Mouse (Mus musculus): ENCODE measurements around the gene Lpgat1. TPM values are rescaled to one million over a fixed set of nuclear protein-coding genes. Genes with fewer than 3 reads are reported as not detected.

Lpgat1 gene
- polyA plus RNA-seq, 1 experiment from 2014 or later = 32.2 TPM

- WGBS = 86% methylated on average over 13 of the region's 13 CpGs
Observed at GRCm38 (mm10) chr1:191812949-191813691, 95.5 kb downstream of the Lpgat1 start.

GRCm38 (mm10) chr1:191814240-191814639 lies 96.6 kb downstream of the Lpgat1 start:
- WGBS = 86% methylated on average over 4 of the region's 4 CpGs
- Histone ChIP-seq H3K9ac (replicated peaks) (no peak overlapping the region), H3K9me3 (no peaks in the 10 kb centered on the region), H3K27me3 (no peaks in the 10 kb centered on the region), H3K36me3 (no peaks in the 10 kb centered on the region), H3K4me1 (peaks cover 5% of the 10 kb centered on the region), H3K4me2 (replicated peaks) (no peak overlapping the region), H3K4me3 (no peak overlapping the region), H3K27ac (replicated peaks) (no peak overlapping the region)
- ATAC-seq (replicated peaks) = no peak

More at GRCm38 (mm10) chr1:191812949-191813691, 95.5 kb downstream of the Lpgat1 start:
- Histone ChIP-seq H3K9me3 (no peaks in the 10 kb centered on the region), H3K36me3 (no peaks in the 10 kb centered on the region), H3K9ac (replicated peaks) (no peak overlapping the region), H3K27me3 (no peaks in the 10 kb centered on the region), H3K4me2 (replicated peaks) (no peak overlapping the region), H3K27ac (replicated peaks) (no peak overlapping the region), H3K4me1 (peaks cover 14% of the 10 kb centered on the region), H3K4me3 (no peak overlapping the region)
- ATAC-seq (replicated peaks) = no peak

GRCm38 (mm10) chr1:191814935-191815334 lies 97.3 kb downstream of the Lpgat1 start:
- Histone ChIP-seq H3K9me3 (no peaks in the 10 kb centered on the region), H3K4me3 (no peak overlapping the region), H3K36me3 (no peaks in the 10 kb centered on the region), H3K9ac (replicated peaks) (no peak overlapping the region), H3K4me1 (peaks cover 3% of the 10 kb centered on the region; the same call in 1 of the 2 replicates), H3K27me3 (no peaks in the 10 kb centered on the region), H3K27ac (replicated peaks) (no peak overlapping the region), H3K4me2 (replicated peaks) (no peak overlapping the region)
- 68% methylated on average over 5 of the region's 5 CpGs for WGBS
- ATAC-seq (replicated peaks) = no peak

- ATAC-seq (replicated peaks) = no peak
- Histone ChIP-seq H3K36me3 (no peaks in the 10 kb centered on the region), H3K9ac (replicated peaks) (no peak overlapping the region), H3K9me3 (no peaks in the 10 kb centered on the region), H3K27ac (replicated peaks) (0 out of 2 replicates have a peak overlapping the region, but pooled peaks have one; percentile 5), H3K4me1 (peaks cover 7% of the 10 kb centered on the region), H3K4me3 (no peak overlapping the region), H3K4me2 (replicated peaks) (no peak overlapping the region), H3K27me3 (no peaks in the 10 kb centered on the region)
- 60% methylated on average over 3 of the region's 3 CpGs for WGBS
Observed at GRCm38 (mm10) chr1:191816596-191816995, 99.0 kb downstream of the Lpgat1 start.

GRCm38 (mm10) chr1:191817418-191818144 lies 99.9 kb downstream of the Lpgat1 start:
- peak; percentile 55 for ATAC-seq (replicated peaks)
- Histone ChIP-seq H3K36me3 (no peaks in the 10 kb centered on the region), H3K4me2 (replicated peaks) (no peak overlapping the region), H3K9me3 (no peaks in the 10 kb centered on the region), H3K4me3 (no peak overlapping the region), H3K4me1 (peaks cover 15% of the 10 kb centered on the region), H3K27me3 (no peaks in the 10 kb centered on the region), H3K27ac (replicated peaks) (0 out of 2 replicates have a peak overlapping the region, but pooled peaks have one; percentile 3), H3K9ac (replicated peaks) (no peak overlapping the region)
- WGBS = 38% methylated on average over 19 of the region's 19 CpGs

- Histone ChIP-seq H3K9me3 (no peaks in the 10 kb centered on the region), H3K4me2 (replicated peaks) (no peak overlapping the region), H3K4me1 (peaks cover 15% of the 10 kb centered on the region), H3K4me3 (no peak overlapping the region), H3K27ac (replicated peaks) (no peak overlapping the region), H3K27me3 (no peaks in the 10 kb centered on the region), H3K9ac (replicated peaks) (no peak overlapping the region), H3K36me3 (no peaks in the 10 kb centered on the region)
- 41% methylated on average over 6 of the region's 6 CpGs for WGBS
- ATAC-seq (replicated peaks) = peak; percentile 3; the same call in 1 of the 2 replicates
Observed at GRCm38 (mm10) chr1:191818145-191818631, 100.6 kb downstream of the Lpgat1 start.

GRCm38 (mm10) chr1:191819026-191819425 lies 101.4 kb downstream of the Lpgat1 start:
- ATAC-seq (replicated peaks) = no peak
- no peak overlapping the region for H3K4me2 ChIP-seq (replicated peaks)
- H3K27ac ChIP-seq (replicated peaks) = no peak overlapping the region
- H3K4me3 ChIP-seq = no peak overlapping the region
- H3K36me3 ChIP-seq = no peaks in the 10 kb centered on the region
- no peaks in the 10 kb centered on the region for H3K9me3 ChIP-seq
- H3K27me3 ChIP-seq = no peaks in the 10 kb centered on the region
- no peak overlapping the region for H3K9ac ChIP-seq (replicated peaks)
- peaks cover 15% of the 10 kb centered on the region for H3K4me1 ChIP-seq

GRCm38 (mm10) chr1:191820951-191821325 lies 103.3 kb downstream of the Lpgat1 start:
- H3K4me3 ChIP-seq = peak overlapping the region; percentile 60
- peak overlapping the region; percentile 30; the same call in 1 of the 2 replicates for H3K9ac ChIP-seq (replicated peaks)
- H3K27me3 ChIP-seq = no peaks in the 10 kb centered on the region
- H3K4me2 ChIP-seq (replicated peaks) = peak overlapping the region; percentile 64
- WGBS = 2% methylated on average over 15 of the region's 15 CpGs
- H3K36me3 ChIP-seq = no peaks in the 10 kb centered on the region; the same call in 1 of the 2 replicates
- peak; percentile 51 for ATAC-seq (replicated peaks)
- no peak overlapping the region for H3K27ac ChIP-seq (replicated peaks)
- no peaks in the 10 kb centered on the region for H3K9me3 ChIP-seq
- H3K4me1 ChIP-seq = peaks cover 15% of the 10 kb centered on the region

GRCm38 (mm10) chr1:191821326-191822091 lies 103.9 kb downstream of the Lpgat1 start, which contains the start of gene Nek2:
TSS of gene Nek2 (plus strand) at chr1:191821444.
- Histone ChIP-seq H3K9me3 (no peaks in the 10 kb centered on the region), H3K9ac (replicated peaks) (peak within 1 kb of the TSS; percentile 47), H3K27me3 (no peaks in the 10 kb centered on the region), H3K4me2 (replicated peaks) (peak within 1 kb of the TSS; percentile 64), H3K27ac (replicated peaks) (peak within 1 kb of the TSS; percentile 28), H3K36me3 (peaks cover 4% of the 10 kb centered on the region), H3K4me1 (peaks cover 15% of the 10 kb centered on the region), H3K4me3 (peak within 1 kb of the TSS; percentile 60)
- under 1% methylated on average over 79 of the region's 79 CpGs for WGBS
- peak; percentile 96 for ATAC-seq (replicated peaks)

GRCm38 (mm10) chr1:191829124-191829523 lies 111.5 kb downstream of the Lpgat1 start:
- Histone ChIP-seq H3K4me3 (no peak overlapping the region), H3K4me2 (replicated peaks) (no peak overlapping the region), H3K4me1 (no peaks in the 10 kb centered on the region), H3K9me3 (no peaks in the 10 kb centered on the region), H3K27ac (replicated peaks) (no peak overlapping the region), H3K9ac (replicated peaks) (no peak overlapping the region), H3K36me3 (peaks cover 23% of the 10 kb centered on the region), H3K27me3 (no peaks in the 10 kb centered on the region)
- ATAC-seq (replicated peaks) = no peak
- 91% methylated on average over 3 of the region's 3 CpGs for WGBS

GRCm38 (mm10) chr1:191833396-191833795 lies 115.8 kb downstream of the Lpgat1 start:
- H3K4me2 ChIP-seq (replicated peaks) = no peak overlapping the region
- no peaks in the 10 kb centered on the region for H3K27me3 ChIP-seq
- WGBS = 94% methylated on average over 6 of the region's 6 CpGs
- no peak overlapping the region for H3K27ac ChIP-seq (replicated peaks)
- no peak for ATAC-seq (replicated peaks)
- H3K9ac ChIP-seq (replicated peaks) = no peak overlapping the region
- no peak overlapping the region for H3K4me3 ChIP-seq
- no peaks in the 10 kb centered on the region for H3K9me3 ChIP-seq
- no peaks in the 10 kb centered on the region for H3K4me1 ChIP-seq
- H3K36me3 ChIP-seq = 0 out of 2 replicates have a peak, but pooled peaks cover 14% of the 10 kb centered on the region
